Mouse (Mus musculus) MEL (cell line): ENCODE data around the gene Bhmt2. TPM values are rescaled to one million over a fixed set of nuclear protein-coding genes. Genes with fewer than 3 reads are reported as not detected.

Experiments
- DNase-seq: peaks from one replicate; pipeline ENCODE4 v3.0.0; 2011; ENCODE audit warnings: low read depth, low spot score
- H3K27ac ChIP-seq: 2 replicates; pipeline ENCODE4 v1.5.1; 2012; ENCODE audit warnings: low read depth, mild to moderate bottlenecking, control low read depth, low read length, moderate library complexity; ENCODE audit not compliant: control insufficient read depth
- H3K27me3 ChIP-seq, 2 experiments: fragments of 150-350 bp in 1 of 2; sonication (generic) in 1 of 2; 2 replicates each; pipeline ENCODE4 v1.6.1; 2012; ENCODE audit warnings: low read length in 2 of 2, mild to moderate bottlenecking in 2 of 2, improper control_type of control experiment in 1 of 2, moderate library complexity in 1 of 2; ENCODE audit not compliant: insufficient read depth in 2 of 2, control insufficient read depth in 1 of 2
- H3K36me3 ChIP-seq, 2 experiments: 2 replicates each; pipeline ENCODE4 v1.6.1; 2012 to 2014; ENCODE audit warnings: low read length in 2 of 2, improper control_type of control experiment in 1 of 2, inconsistent platforms in 1 of 2, mild to moderate bottlenecking in 1 of 2; ENCODE audit not compliant: insufficient read depth in 2 of 2, control insufficient read depth in 1 of 2
- H3K4me1 ChIP-seq, 2 experiments: fragments of 150-350 bp in 1 of 2; sonication (generic) in 1 of 2; 2 replicates each; pipeline ENCODE4 v1.6.1; 2012; ENCODE audit warnings: low read length in 2 of 2, improper control_type of control experiment in 1 of 2, mild to moderate bottlenecking in 1 of 2; ENCODE audit not compliant: insufficient read depth in 2 of 2, control insufficient read depth in 1 of 2
- H3K4me3 ChIP-seq, 2 experiments: fragments of 150-350 bp in 1 of 2; sonication (generic) in 1 of 2; 2 replicates each; pipeline ENCODE4 v1.5.1; 2012; ENCODE audit warnings: low read depth in 2 of 2, low read length in 2 of 2, mild to moderate bottlenecking in 2 of 2, moderate library complexity in 2 of 2, control low read depth in 1 of 2, improper control_type of control experiment in 1 of 2; ENCODE audit not compliant: control insufficient read depth in 1 of 2, insufficient read depth in 1 of 2
- H3K79me2 ChIP-seq: 2 replicates; pipeline ENCODE4 v1.6.1; 2012; ENCODE audit warnings: mild to moderate bottlenecking, low read length, moderate library complexity; ENCODE audit not compliant: control insufficient read depth, poor library complexity, insufficient read depth
- H3K9ac ChIP-seq: 2 replicates; pipeline ENCODE4 v1.6.1; 2012; ENCODE audit warnings: low read depth, mild to moderate bottlenecking, control low read depth, low read length, moderate library complexity; ENCODE audit not compliant: control insufficient read depth, poor library complexity, severe bottlenecking
- H3K9me3 ChIP-seq: fragments of 150-350 bp; sonication (generic); replicated peaks from 2 replicates; pipeline ENCODE4 v1.6.1; 2012; ENCODE audit warnings: mild to moderate bottlenecking, low read length, improper control_type of control experiment, moderate library complexity; ENCODE audit not compliant: insufficient read depth
- CHD1 ChIP-seq: IDR thresholded peaks from 2 replicates; pipeline ENCODE4 v1.6.1; 2012; ENCODE audit warnings: low read depth, mild to moderate bottlenecking, inconsistent platforms, low read length, improper control_type of control experiment
- E2F4 ChIP-seq: IDR thresholded peaks from 2 replicates; pipeline ENCODE4 v1.6.1; 2011; ENCODE audit warnings: low read depth, low read length, improper control_type of control experiment, borderline replicate concordance
- ELF1 ChIP-seq: IDR thresholded peaks from 2 replicates; pipeline ENCODE4 v1.6.1; 2014; ENCODE audit warnings: low read depth, mild to moderate bottlenecking, inconsistent platforms, low read length, improper control_type of control experiment, moderate library complexity
- EP300 ChIP-seq, 2 experiments: IDR thresholded peaks; 2 replicates each; pipeline ENCODE4 v1.6.1; 2011; ENCODE audit warnings: improper control_type of control experiment in 2 of 2, low read length in 2 of 2, low read depth in 1 of 2, mild to moderate bottlenecking in 1 of 2
- ETS1 ChIP-seq: IDR thresholded peaks from 2 replicates; pipeline ENCODE4 v1.6.1; 2012; ENCODE audit warnings: low read depth, mild to moderate bottlenecking, inconsistent platforms, low read length, improper control_type of control experiment, moderate library complexity
- GATA1 ChIP-seq: IDR thresholded peaks from 2 replicates; pipeline ENCODE4 v1.6.1; 2011; ENCODE audit warnings: low read depth, low read length, improper control_type of control experiment
- MAX ChIP-seq: IDR thresholded peaks from 2 replicates; pipeline ENCODE4 v1.6.1; 2011; ENCODE audit warnings: low read length, improper control_type of control experiment
- MAZ ChIP-seq: IDR thresholded peaks from 2 replicates; pipeline ENCODE4 v1.6.1; 2012; ENCODE audit warnings: low read depth, mild to moderate bottlenecking, inconsistent platforms, low read length, improper control_type of control experiment
- MXI1 ChIP-seq: IDR thresholded peaks from 2 replicates; pipeline ENCODE4 v1.6.1; 2011; ENCODE audit warnings: mild to moderate bottlenecking, low read depth, low read length, improper control_type of control experiment
- MYB ChIP-seq: IDR thresholded peaks from 2 replicates; pipeline ENCODE4 v1.6.1; 2011; ENCODE audit warnings: mild to moderate bottlenecking, low read depth, low read length, improper control_type of control experiment
- MYC ChIP-seq: IDR thresholded peaks from 2 replicates; pipeline ENCODE4 v1.6.1; 2011; ENCODE audit warnings: low read depth, mild to moderate bottlenecking, low read length, improper control_type of control experiment, moderate library complexity
- NRF1 ChIP-seq: IDR thresholded peaks from 2 replicates; pipeline ENCODE4 v1.6.1; 2014; ENCODE audit warnings: low read depth, mild to moderate bottlenecking, inconsistent platforms, low read length, improper control_type of control experiment, moderate library complexity; ENCODE audit not compliant: poor library complexity, insufficient read depth, severe bottlenecking
- POLR2A ChIP-seq, 2 experiments: IDR thresholded peaks; 2 replicates each; pipeline ENCODE4 v1.6.1; 2011 to 2012; ENCODE audit warnings: low read length in 2 of 2, mild to moderate bottlenecking in 2 of 2, control low read depth in 1 of 2, improper control_type of control experiment in 1 of 2, low read depth in 1 of 2, moderate library complexity in 1 of 2; ENCODE audit not compliant: control insufficient read depth in 1 of 2, insufficient read depth in 1 of 2, poor library complexity in 1 of 2
- POLR2AphosphoS2 ChIP-seq: IDR thresholded peaks from 2 replicates; pipeline ENCODE4 v1.6.1; 2011; ENCODE audit warnings: low read length, improper control_type of control experiment
- POLR2AphosphoS5 ChIP-seq: IDR thresholded peaks from 2 replicates; pipeline ENCODE4 v1.6.1; 2012; ENCODE audit warnings: low read depth, borderline replicate concordance, mild to moderate bottlenecking, inconsistent platforms, low read length, moderate library complexity, mixed read lengths
- RCOR1 ChIP-seq: IDR thresholded peaks from 2 replicates; pipeline ENCODE4 v1.6.1; 2012; ENCODE audit warnings: low read depth, mild to moderate bottlenecking, inconsistent platforms, low read length, improper control_type of control experiment
- SIN3A ChIP-seq: IDR thresholded peaks from 2 replicates; pipeline ENCODE4 v1.6.1; 2012; ENCODE audit warnings: low read length, improper control_type of control experiment, inconsistent platforms
- SMC3 ChIP-seq: IDR thresholded peaks from 2 replicates; pipeline ENCODE4 v1.6.1; 2011; ENCODE audit warnings: low read depth, low read length, improper control_type of control experiment
- TAL1 ChIP-seq: IDR thresholded peaks from 2 replicates; pipeline ENCODE4 v1.6.1; 2012; ENCODE audit warnings: mild to moderate bottlenecking, inconsistent platforms, low read length, moderate library complexity, mixed read lengths
- UBTF ChIP-seq: IDR thresholded peaks from 2 replicates; pipeline ENCODE4 v1.6.1; 2012; ENCODE audit warnings: low read depth, mild to moderate bottlenecking, inconsistent platforms, low read length, improper control_type of control experiment, moderate library complexity, borderline replicate concordance; ENCODE audit not compliant: insufficient read depth
- USF1 ChIP-seq: IDR thresholded peaks from 2 replicates; pipeline ENCODE4 v1.6.1; 2014; ENCODE audit warnings: low read depth, mild to moderate bottlenecking, inconsistent platforms, low read length, improper control_type of control experiment, moderate library complexity
- polyA plus RNA-seq, 2 experiments: library from polyadenylated mRNA; stranded (reverse) in 1 of 2; unstranded in 1 of 2; fragments of >175 nt in 1 of 2; fragments of >200 nt in 1 of 2; gene quantifications; 2 replicates each; pipeline versions ENCODE4 v1.2.1 to v1.2.4; 2012; ENCODE audit warnings: low replicate concordance in 2 of 2, low read depth in 1 of 2; ENCODE audit not compliant: insufficient read length in 2 of 2, insufficient read depth in 1 of 2, missing spikeins in 1 of 2
- total RNA-seq: library from RNA; depleted of rRNA; stranded (reverse); fragments of 300-350 nt; gene quantifications from 2 replicates; pipeline ENCODE4 v1.2.3, GENCODE M21; 2012

Bhmt2 gene
- total and polyA plus RNA-seq, 3 experiments, result not detected

DNA sequence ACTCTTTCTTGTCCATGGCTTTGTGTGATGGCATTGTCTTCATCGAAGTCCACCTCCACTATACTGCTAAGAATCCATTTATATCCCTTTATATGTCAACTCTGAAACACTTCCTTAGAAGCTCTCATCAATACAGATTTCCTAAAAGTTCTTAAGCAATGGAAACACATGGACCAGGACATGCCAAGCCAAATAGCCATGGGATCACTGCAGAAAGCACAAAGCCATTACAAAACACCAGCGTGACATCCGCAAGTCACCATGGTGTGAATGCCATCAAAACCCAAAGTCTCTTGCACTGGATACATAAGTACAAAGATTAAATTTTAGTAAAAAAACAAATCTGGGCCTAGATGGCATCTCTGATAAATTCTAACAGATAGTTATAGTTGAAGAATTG lies 15.5 kb upstream of the Bhmt2 start:
- no peaks in the 10 kb centered on the region for H3K27me3 ChIP-seq
- H3K4me3 ChIP-seq, result no peak overlapping the region
- no peaks in the 10 kb centered on the region for H3K9me3 ChIP-seq
- no peaks in the 10 kb centered on the region for H3K4me1 ChIP-seq
- no peak for TF ChIP-seq SIN3A
- TF ChIP-seq, all 39 proteins: peak for 0
- no peak for DNase-seq
- H3K36me3 ChIP-seq, result no peaks in the 10 kb centered on the region
- no peak overlapping the region for H3K9ac ChIP-seq
- H3K27ac ChIP-seq, result no peak overlapping the region
- H3K79me2 ChIP-seq, result no peaks in the 10 kb centered on the region

DNA sequence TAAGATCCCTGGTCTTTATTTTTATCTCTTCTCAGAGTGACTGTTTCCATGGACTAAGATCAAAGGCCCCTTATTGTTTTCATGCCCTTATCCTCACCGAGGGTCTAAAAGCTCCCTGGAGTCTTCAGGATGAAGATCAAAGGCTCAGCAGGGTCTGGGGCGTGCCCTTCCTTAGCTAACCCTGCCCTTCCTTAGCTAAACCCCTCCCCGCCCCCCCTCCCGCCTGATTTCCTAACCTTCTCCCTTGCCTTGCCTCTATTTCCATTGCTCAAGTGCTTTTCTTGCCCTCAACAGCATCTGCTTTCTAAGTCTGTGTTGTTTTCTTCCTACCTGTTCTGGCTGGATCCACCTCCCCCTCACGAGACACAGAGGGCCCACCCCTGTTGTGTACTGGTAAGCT lies 13.2 kb upstream of the Bhmt2 start:
- Histone ChIP-seq H3K36me3 (no peaks in the 10 kb centered on the region), H3K4me1 (no peaks in the 10 kb centered on the region), H3K4me3 (no peak overlapping the region)
- TF ChIP-seq POLR2A (IDR thresholded peaks at IDR 0.05; ENCODE audit: control insufficient read depth in 1 of 2, insufficient read depth in 1 of 2, low read depth in 1 of 2, low read length in 2 of 2, poor library complexity in 1 of 2) (no peak), MAZ (no peak), EP300 (IDR thresholded peaks at IDR 0.05; ENCODE audit: low read depth in 1 of 2, low read length in 2 of 2) (no peak), TAL1 (no peak), ELF1 (no peak), CHD1 (no peak), POLR2AphosphoS5 (no peak), GATA1 (no peak), NRF1 (no peak), UBTF (no peak)
- TF ChIP-seq, all 39 proteins: peak for 0
- no peaks in the 10 kb centered on the region for H3K27me3 ChIP-seq
- DNase-seq, result no peak
- H3K79me2 ChIP-seq, result no peaks in the 10 kb centered on the region
- H3K27ac ChIP-seq, result no peak overlapping the region
- H3K9ac ChIP-seq, result no peak overlapping the region
- no peaks in the 10 kb centered on the region for H3K9me3 ChIP-seq

DNA sequence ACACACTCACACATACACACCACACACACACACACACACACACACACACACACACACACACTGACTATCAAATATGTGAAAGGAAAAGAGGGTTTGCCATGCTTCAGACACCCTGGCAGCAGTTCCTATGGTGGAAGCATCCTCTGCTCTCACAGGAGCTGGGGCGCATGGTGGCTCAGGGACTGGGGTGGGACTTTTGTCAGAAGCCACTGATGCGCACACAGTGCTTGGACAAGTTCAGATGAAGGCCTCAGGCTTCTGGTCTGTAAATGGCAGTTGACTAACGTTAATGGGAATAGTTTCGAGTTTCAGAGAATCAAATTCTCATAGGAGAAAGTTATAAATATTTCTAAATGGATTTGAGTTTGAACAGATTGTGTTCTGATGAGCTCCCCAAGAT lies 11.1 kb upstream of the Bhmt2 start:
- Histone ChIP-seq H3K9me3 (no peaks in the 10 kb centered on the region), H3K36me3 (no peaks in the 10 kb centered on the region), H3K27me3 (no peaks in the 10 kb centered on the region), H3K4me1 (no peaks in the 10 kb centered on the region), H3K9ac (no peak overlapping the region), H3K27ac (no peak overlapping the region), H3K79me2 (no peaks in the 10 kb centered on the region), H3K4me3 (no peak overlapping the region)
- no peak for DNase-seq
- TF ChIP-seq MYB, result no peak
- TF ChIP-seq MAX, result no peak
- TF ChIP-seq GATA1, result no peak
- no peak for TF ChIP-seq USF1
- TF ChIP-seq ETS1, result no peak
- no peak for TF ChIP-seq CHD1
- no peak for TF ChIP-seq E2F4
- TF ChIP-seq RCOR1, result no peak
- no peak for TF ChIP-seq SMC3
- no peak for TF ChIP-seq MYC
- TF ChIP-seq MXI1, result no peak
- TF ChIP-seq UBTF, result no peak
- TF ChIP-seq POLR2AphosphoS2, result no peak
